ENCODE assay signal across 21 mouse cellular contexts in genomic region chr4:125526425-125526824, GRCm38 (mm10). TPM values are rescaled to one million over a fixed set of nuclear protein-coding genes. Genes with fewer than 3 reads are reported as not detected.
DNase-seq lines count a peak whose midpoint lies in the region; ATAC-seq and TF ChIP-seq lines count a peak whose summit lies in the region.
"Had no signal": no experiment of that assay in that cellular context is flagged by ENCODE, and none has a peak within 500 bp of the region (broad histone marks: within the 10 kb centered on the region; RNA-seq: fewer than 3 reads in every experiment).

No protein-coding gene starts in this region.

- TF ChIP-seq CTCF in heart, adult 2 months (IDR thresholded peaks at IDR 0.05): no peak

- WGBS in neural tube, embryonic 15.5 days: 21% methylated on average over 5 of the region's 5 CpGs
- WGBS in limb, embryonic 12.5 days: 20% methylated on average over 5 of the region's 5 CpGs
- WGBS in heart, adult 2 months: 68% methylated on average over 5 of the region's 5 CpGs
- 53% methylated on average over 5 of the region's 5 CpGs for WGBS in intestine, embryonic 16.5 days

- H3K4me1 ChIP-seq in neural tube, embryonic 15.5 days: peaks cover 5% of the 10 kb centered on the region
- H3K4me1 ChIP-seq in limb, embryonic 12.5 days (replicated peaks): peaks cover 9% of the 10 kb centered on the region
- H3K4me1 ChIP-seq in heart, adult 2 months (ENCODE audit: control insufficient read depth, insufficient read depth, low read length): no peaks in the 10 kb centered on the region
- no peaks in the 10 kb centered on the region for H3K4me1 ChIP-seq in intestine, embryonic 16.5 days (ENCODE audit: control insufficient read depth, insufficient read depth, low read length)

- H3K27me3 ChIP-seq in neural tube, embryonic 15.5 days (replicated peaks): peaks cover 11% of the 10 kb centered on the region; the same call in 1 of the 2 replicates
- peaks cover 66% of the 10 kb centered on the region for H3K27me3 ChIP-seq in limb, embryonic 12.5 days
- H3K27me3 ChIP-seq in heart, adult 2 months (ENCODE audit: control insufficient read depth, insufficient read depth, low read length): no peaks in the 10 kb centered on the region
- no peaks in the 10 kb centered on the region for H3K27me3 ChIP-seq in intestine, embryonic 16.5 days (replicated peaks; ENCODE audit: control insufficient read depth, insufficient read depth, low read length)
- H3K27me3 ChIP-seq: embryonic facial prominence, embryonic 12.5 days; forebrain, embryonic 15.5 days had no signal

- TF ChIP-seq POLR2A in heart, adult 2 months (IDR thresholded peaks at IDR 0.05; ENCODE audit: insufficient read depth, low read depth, low read length): no peak

- H3K9me3 ChIP-seq in neural tube, embryonic 15.5 days (replicated peaks): 0 out of 2 replicates have a peak, but pooled peaks cover 6% of the 10 kb centered on the region
- H3K9me3 ChIP-seq in limb, embryonic 12.5 days: no peaks in the 10 kb centered on the region
- no peaks in the 10 kb centered on the region for H3K9me3 ChIP-seq in intestine, embryonic 16.5 days (ENCODE audit: control insufficient read depth, low read length)
- H3K9me3 ChIP-seq: embryonic facial prominence, embryonic 10.5 days; embryonic facial prominence, embryonic 12.5 days; forebrain, embryonic 13.5 days; forebrain, embryonic 15.5 days had no signal

- H3K27ac ChIP-seq in neural tube, embryonic 15.5 days (replicated peaks): no peak overlapping the region
- H3K27ac ChIP-seq in limb, embryonic 12.5 days: no peak overlapping the region
- H3K27ac ChIP-seq in heart, adult 2 months: no peak overlapping the region
- H3K27ac ChIP-seq in intestine, embryonic 16.5 days (ENCODE audit: low read length): no peak overlapping the region
- H3K27ac ChIP-seq: embryonic facial prominence, embryonic 10.5 days; embryonic facial prominence, embryonic 12.5 days; forebrain, embryonic 13.5 days; forebrain, embryonic 15.5 days had no signal

- DNase-seq in neural tube, embryonic 10.5 days (ENCODE audit: extremely low spot score, low spot score): no peak
- peak; percentile 63 for DNase-seq in forelimb bud, embryonic 11.5 days (ENCODE audit: low read depth, low spot score)
- DNase-seq in heart, adult 2 months: no peak
- DNase-seq: adrenal gland, adult 2 months; adrenal gland, postnatal 10 days; adrenal gland, postnatal 25 days; cerebellum, adult 11 months; cerebellum, adult 18-20 months; cerebellum, adult 8-10 months; cerebellum, adult 9-11 months; cerebellum, postnatal 14 days; cerebellum, postnatal 36 days; embryo, embryonic 11 days had no signal

- intact Hi-C loops in heart, adult 2 months (cut with DNase I): no loop called here

- no peak overlapping the region for H3K4me2 ChIP-seq in neural tube, embryonic 15.5 days
- no peak overlapping the region for H3K4me2 ChIP-seq in limb, embryonic 12.5 days
- no peak overlapping the region for H3K4me2 ChIP-seq in intestine, embryonic 16.5 days (ENCODE audit: low read depth, low read length)
- H3K4me2 ChIP-seq: embryonic facial prominence, embryonic 12.5 days; forebrain, embryonic 13.5 days; forebrain, embryonic 15.5 days had no signal

- TF ChIP-seq EP300 in heart, adult 2 months (IDR thresholded peaks at IDR 0.05; ENCODE audit: insufficient read depth, low read depth, low read length): no peak

- H3K4me3 ChIP-seq in neural tube, embryonic 15.5 days (replicated peaks): no peak overlapping the region
- H3K4me3 ChIP-seq in limb, embryonic 12.5 days (replicated peaks): no peak overlapping the region
- no peak overlapping the region for H3K4me3 ChIP-seq in heart, adult 2 months
- no peak overlapping the region for H3K4me3 ChIP-seq in intestine, embryonic 16.5 days (ENCODE audit: low read length)
- H3K4me3 ChIP-seq: embryonic facial prominence, embryonic 10.5 days; embryonic facial prominence, embryonic 12.5 days; forebrain, embryonic 13.5 days; forebrain, embryonic 15.5 days had no signal

- H3K9ac ChIP-seq in neural tube, embryonic 15.5 days (replicated peaks): no peak overlapping the region
- no peak overlapping the region for H3K9ac ChIP-seq in limb, embryonic 12.5 days (replicated peaks)
- no peak overlapping the region for H3K9ac ChIP-seq in heart, adult 2 months (ENCODE audit: low read depth, low read length)
- no peak overlapping the region for H3K9ac ChIP-seq in intestine, embryonic 16.5 days (ENCODE audit: low read depth, low read length)
- H3K9ac ChIP-seq: embryonic facial prominence, embryonic 12.5 days; forebrain, embryonic 13.5 days; forebrain, embryonic 15.5 days had no signal

- H3K36me3 ChIP-seq in neural tube, embryonic 15.5 days: no peaks in the 10 kb centered on the region
- no peaks in the 10 kb centered on the region for H3K36me3 ChIP-seq in limb, embryonic 12.5 days
- H3K36me3 ChIP-seq in heart, adult 2 months (ENCODE audit: control insufficient read depth, insufficient read depth, low read length): no peaks in the 10 kb centered on the region
- H3K36me3 ChIP-seq in intestine, embryonic 16.5 days (ENCODE audit: control insufficient read depth, insufficient read depth, low read length): no peaks in the 10 kb centered on the region
- H3K36me3 ChIP-seq: embryonic facial prominence, embryonic 10.5 days; embryonic facial prominence, embryonic 12.5 days; forebrain, embryonic 15.5 days had no signal

- 0 out of 2 replicates have a peak, but pooled peaks have one; percentile 29 for ATAC-seq in neural tube, embryonic 15.5 days (ENCODE audit: low FRiP score)
- peak; percentile 49; the same call in 1 of the 2 replicates for ATAC-seq in limb, embryonic 12.5 days (ENCODE audit: insufficient number of reproducible peaks, insufficient read depth, low FRiP score, low TSS enrichment, low read depth)
- ATAC-seq in intestine, embryonic 16.5 days: no peak
- ATAC-seq: forebrain, embryonic 13.5 days; forebrain, embryonic 15.5 days had no signal

- no peaks in the 10 kb centered on the region for H3K79me2 ChIP-seq in heart, adult 2 months (replicated peaks; ENCODE audit: control insufficient read depth, insufficient read depth, low read length)

RNA-seq across cellular contexts. Expression of gene Grik3, which starts 35.9 kb away (rescaled TPM):
- 4.0 and 4.4 TPM in 2 replicates for polyA plus RNA-seq in neural tube, embryonic 15.5 days (2015; fragmentation: Nextera tagmentation; extraction: Ambion mirVana)
- 0.06 TPM in 1 of 2 replicates, not detected in the other for polyA plus RNA-seq in limb, embryonic 12.5 days (2016; fragmentation: Nextera tagmentation; extraction: Ambion mirVana)
- total RNA-seq in heart, adult 2 months (2021): under 1 TPM; 0.14 to 0.21 TPM
- polyA plus RNA-seq in heart, adult 2 months (2012; rRNA removed): 0.23 and 0.25 TPM in 2 replicates
- polyA plus RNA-seq in intestine, embryonic 16.5 days (2015; fragmentation: Nextera tagmentation; extraction: Ambion mirVana): 0.16 and 0.18 TPM in 2 replicates
- total RNA-seq: common myeloid progenitor, adult 5-6 weeks had no signal
